Mouse (Mus musculus) erythroid progenitor cell, adult 5-6 weeks (primary cell): ENCODE data around the gene Krtap10-4. TPM values are rescaled to one million over a fixed set of nuclear protein-coding genes. Genes with fewer than 3 reads are reported as not detected.
"Not testable (repeated sequence)": the region's sequence is repeated elsewhere in the genome, so short reads cannot be mapped to it uniquely, and the experiment has no call there.

ENCODE experiments used
- ATAC-seq: replicated peaks from 2 replicates; pipeline ENCODE4 v1.8.0; 2016; ENCODE audit warnings: moderate number of reproducible peaks, mild to moderate bottlenecking, moderate TSS enrichment, inconsistent platforms; ENCODE audit not compliant: poor library complexity, low FRiP score, severe bottlenecking
- total RNA-seq, 2 experiments: library from RNA; stranded (forward) in 1 of 2; stranded (reverse) in 1 of 2; fragments of 150-400 nt in 1 of 2; fragments of 186-747, 209-891 nt in 1 of 2; gene quantifications; 2 replicates each; pipeline versions ENCODE4 v1.2.3 to v1.2.4; 2015 to 2017; ENCODE audit warnings: low replicate concordance in 2 of 2

The Krtap10-4 gene
- total RNA-seq (2015; ENCODE audit: low replicate concordance), result not detected in 2 replicates
- total RNA-seq (2017; ENCODE audit: low replicate concordance), result not detected in 2 replicates

DNA sequence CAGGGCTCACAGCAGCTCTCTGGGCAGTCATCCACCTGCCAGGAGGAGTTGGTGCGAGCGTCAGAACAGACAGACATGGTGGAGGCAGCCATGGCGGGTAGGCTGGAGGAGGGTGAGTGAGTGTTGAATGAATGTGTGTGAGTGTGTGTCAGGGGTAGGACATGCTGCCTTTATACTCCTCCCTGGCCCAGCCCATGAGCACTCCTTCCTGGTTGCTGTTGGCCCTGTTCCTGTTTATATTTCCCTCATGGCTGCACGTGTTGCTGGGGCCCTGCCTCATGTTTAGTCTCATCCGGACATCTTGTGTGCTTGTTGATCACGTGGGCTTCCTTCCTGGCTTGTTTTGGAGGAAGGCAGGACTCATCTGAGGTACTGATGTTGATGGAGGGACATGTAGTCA, at the start of gene Krtap10-4:
Krtap10-4 (minus strand) TSS at position 145 of the 400 bp plus-strand sequence.
- ATAC-seq, result no peak

DNA sequence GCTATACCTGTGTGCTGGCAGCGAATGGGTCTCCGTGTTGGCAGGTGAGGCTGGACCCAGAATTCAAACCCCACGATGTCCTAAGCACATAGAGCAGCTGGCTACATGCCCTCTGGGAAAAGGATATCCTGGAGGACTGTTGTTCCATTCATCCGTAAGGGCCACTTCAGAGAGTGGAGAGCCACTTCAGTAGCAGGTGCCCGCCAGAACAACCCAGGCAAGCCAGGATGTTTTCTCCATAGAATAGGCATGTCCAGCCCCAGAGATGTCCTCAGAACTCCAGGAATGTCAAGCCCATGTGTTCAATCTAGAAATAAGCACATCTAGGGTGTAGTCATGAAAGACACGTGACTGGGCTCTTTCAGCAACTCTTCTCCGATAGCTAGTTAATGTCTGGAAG, 42.8 kb upstream of the Krtap10-4 start:
- no peak for ATAC-seq

DNA sequence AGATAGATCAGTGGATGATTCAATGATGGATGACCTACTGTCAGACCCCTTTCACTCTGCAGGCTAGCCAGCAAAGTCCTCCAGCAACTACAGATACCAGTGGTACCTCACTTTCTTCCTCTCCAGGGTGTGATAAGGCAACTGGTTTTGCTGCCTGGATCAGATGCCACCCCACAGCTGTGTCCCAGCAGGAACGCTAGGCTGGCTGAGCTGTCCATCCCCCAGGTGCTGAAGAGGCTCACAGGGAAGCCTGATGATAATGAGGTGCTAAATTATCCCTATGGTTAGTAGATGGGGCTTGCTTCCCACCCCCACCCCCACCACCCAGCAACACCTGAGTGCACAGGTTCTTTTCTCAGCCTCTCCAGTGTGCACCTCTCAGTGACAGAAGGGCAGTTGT, 40.7 kb upstream of the Krtap10-4 start:
- ATAC-seq, result no peak

DNA sequence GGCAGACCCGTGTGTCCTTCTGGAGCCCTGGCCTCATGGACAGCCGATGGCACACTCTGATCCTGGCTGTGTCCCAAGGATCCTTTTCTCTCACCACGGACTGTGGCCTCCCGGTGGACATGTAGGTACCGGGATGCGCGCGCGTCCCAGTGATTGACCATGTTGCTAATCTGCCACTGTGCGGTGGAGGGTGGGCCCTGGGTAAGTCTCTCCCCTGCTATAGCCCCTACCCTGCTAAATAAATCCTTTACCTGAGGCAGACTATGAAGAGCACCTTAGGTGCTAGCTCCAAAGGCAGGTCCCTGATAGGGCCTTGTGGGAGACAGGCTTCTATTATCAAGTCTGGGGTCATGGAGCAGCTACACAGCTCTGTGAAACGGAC, 37.9 kb upstream of the Krtap10-4 start:
- ATAC-seq, result no peak

DNA sequence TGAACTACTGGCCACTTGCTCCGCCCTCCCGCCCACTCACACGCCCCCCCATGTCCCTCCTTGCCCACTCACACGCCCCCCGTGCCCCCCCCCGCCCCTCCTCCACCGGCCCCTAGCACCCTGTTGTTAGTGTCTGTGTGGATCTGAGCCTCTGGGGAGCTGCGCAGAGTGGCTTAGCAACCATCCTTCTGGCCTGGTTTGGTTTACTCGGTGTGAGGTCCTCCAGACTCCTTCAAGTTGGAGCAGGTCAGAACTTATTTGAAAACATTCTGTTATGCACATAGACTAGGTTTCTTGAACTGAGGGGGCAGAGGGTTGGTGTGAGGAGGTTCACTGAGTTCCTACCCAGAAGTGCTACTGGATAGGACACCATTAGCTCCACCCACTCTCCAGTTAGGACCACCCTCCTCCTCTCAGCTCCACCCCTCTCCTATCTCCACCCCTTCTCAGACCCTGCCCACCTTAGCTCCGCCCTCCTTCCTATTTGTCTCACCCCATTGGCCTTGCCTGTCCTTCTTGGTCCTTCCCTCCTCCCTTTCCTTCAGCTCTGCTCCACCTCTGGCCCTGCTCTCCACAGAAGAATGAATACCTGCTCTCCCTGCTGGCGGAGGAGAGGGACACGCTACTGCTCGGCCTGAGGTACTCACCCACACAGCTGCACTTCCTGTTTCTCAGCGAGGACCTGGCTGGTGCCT, 37.3 kb upstream of the Krtap10-4 start:
- 0 out of 2 replicates have a peak, but pooled peaks have one; percentile 33 for ATAC-seq

DNA sequence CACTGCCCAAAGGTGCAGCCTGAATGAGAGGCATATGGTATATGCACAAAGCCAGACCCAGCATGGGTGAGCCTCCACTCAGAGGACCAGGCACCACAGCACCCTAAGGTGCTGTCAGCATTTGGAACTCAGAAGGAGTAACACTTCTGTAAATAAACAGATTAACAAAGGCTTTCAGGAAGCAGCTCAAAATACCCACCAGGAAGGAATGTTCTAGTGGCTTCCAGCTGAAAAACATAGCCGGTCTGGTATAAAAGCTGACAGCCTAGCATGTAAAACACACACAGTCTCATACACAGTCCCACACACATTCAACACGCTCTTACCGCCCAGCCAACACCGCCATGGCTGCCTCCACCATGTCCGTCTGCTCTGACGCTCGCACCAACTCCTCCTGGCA, 34.8 kb upstream of the Krtap10-4 start, which contains the start of gene Gm3285:
Gm3285 (plus strand) TSS at position 301 of the 400 bp plus-strand sequence.
- ATAC-seq, result no peak

DNA sequence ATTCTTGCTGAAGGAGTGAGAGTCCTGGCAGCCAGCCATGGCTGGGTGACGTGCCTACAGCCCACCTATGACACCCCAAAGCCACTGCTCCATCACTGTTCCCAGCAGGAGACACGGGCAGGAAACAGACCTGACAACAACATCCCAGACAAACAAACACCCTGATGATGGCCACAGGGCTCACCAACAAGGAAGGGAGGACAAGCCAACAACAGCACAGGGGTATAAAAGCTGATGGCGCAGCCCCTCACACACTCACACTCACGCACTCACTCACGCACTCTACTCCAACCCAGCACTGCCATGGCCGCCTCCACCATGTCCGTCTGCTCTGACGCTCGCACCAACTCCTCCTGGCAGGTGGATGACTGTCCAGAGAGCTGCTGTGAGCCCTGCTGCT, 25.7 kb upstream of the Krtap10-4 start, which contains the start of gene Gm10318:
Gm10318 (plus strand) TSS at position 301 of the 400 bp plus-strand sequence.
- ATAC-seq, result no peak

DNA sequence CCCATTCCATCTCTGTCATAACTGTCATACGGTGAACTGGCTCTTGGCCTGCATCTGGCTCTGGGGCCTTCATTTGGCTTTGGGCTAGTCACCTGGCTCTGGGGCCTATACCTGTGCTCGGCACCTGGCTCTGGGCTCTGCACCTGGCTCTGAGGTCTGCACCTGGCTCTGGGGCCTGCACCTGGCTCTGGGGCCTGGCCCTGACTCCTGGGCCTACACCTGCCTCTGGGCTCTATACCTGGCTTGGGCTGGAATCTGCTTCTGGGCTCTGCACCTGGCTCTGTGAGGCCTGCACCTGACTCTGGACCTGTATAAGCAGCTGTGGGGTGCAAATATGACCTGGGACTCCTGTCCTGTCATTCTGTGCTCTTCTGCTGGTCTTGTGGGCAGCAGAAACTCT, 20.6 kb upstream of the Krtap10-4 start:
- 0 out of 2 replicates have a peak, but pooled peaks have one; percentile 19 for ATAC-seq

DNA sequence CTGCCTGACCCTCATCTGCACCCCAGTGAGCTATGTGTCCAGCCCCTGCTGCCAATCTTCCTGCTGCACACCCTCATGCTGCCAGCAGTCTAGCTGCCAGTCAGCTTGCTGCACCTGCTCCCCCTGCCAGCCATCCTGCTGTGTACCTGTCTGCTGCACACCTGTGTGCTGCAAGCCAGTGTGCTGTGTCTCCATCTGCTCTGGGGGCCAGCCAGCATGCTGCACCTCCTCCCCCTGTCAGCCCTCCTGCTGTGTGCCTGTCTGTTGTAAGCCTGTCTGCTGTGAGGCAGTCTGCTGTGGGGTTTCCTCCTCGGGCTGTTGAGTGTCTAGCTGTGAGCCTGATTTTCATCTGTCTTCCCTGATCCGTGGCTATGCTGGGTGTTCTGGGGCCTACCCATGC, 20.1 kb upstream of the Krtap10-4 start:
- no peak for ATAC-seq

DNA sequence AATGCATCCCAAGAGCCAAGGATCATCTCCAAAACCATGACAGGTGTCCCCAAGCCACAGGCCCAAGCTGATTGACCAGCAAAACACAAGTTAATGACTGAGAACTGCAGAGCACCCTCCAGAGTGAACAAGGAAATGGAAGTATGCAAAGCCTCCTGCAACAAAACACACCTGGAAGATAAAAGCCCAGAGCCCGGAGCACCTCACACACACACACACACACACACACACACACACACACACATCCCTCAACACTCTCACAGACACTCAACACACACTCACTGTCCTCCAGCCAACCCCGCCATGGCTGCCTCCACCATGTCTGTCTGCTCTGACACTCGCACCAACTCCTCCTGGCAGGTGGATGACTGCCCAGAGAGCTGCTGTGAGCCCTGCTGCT, 19.6 kb upstream of the Krtap10-4 start, which contains the start of gene Gm36176:
Gm36176 (plus strand) TSS at position 301 of the 400 bp plus-strand sequence.
- ATAC-seq, result no peak

DNA sequence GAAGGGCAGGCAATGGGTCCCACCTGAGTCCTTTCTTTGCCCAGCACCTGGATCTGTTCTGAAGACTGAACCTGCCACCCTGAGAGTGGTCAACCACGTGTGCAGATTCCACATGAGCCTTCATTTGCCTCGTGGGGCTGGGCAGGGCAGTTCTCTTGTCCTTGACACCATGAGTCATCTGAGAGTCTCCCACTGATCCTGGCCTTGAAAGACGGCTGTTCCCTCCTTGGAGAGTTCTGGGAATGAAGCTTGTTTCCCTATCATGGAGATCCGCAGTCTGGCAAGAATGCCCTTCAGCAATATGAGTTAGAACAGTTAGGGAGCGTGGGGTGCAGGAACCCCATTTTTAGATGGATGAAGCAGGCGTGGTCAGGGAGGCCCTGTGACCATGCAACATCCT, 12.1 kb upstream of the Krtap10-4 start:
- ATAC-seq, result no peak

DNA sequence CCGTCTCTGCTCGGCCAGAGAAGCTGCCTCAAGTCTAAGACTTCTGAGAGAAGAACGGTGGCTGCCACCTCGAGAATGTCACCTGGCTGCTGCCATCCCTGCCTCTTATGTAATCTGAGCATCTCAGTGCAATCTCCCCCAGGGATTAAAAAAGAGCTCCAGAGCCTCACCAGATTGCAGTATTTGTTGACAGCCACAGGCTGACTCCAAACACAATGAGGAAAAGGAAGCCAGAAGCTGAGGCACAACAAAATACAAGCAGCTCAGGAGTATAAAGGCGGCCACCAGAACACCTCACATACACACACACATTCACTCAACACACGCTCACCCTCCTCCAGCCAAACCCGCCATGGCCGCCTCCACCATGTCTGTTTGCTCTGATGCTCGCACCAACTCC, 8.8 kb upstream of the Krtap10-4 start, which contains the start of gene Krtap10-10:
Krtap10-10 (plus strand) TSS at position 301 of the 400 bp plus-strand sequence.
- no peak for ATAC-seq

DNA sequence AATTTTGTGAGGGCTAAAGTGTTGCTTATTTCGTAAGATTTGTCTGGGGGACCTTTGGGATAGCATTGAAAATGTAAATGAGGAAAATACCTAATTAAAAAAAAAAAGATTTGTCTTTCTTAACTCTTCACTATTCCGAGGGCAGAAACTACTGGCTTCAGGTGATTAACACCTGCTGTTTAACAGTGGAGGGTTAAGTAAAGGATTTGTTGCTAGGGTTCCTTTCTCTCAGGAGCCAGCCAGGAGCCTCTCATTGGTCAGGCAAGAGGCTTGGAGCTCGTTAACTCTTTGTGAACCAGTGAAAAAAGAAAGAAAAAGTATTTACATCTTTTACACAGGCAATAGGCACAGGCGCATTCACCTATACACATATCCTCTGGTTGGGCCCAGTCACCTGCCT, 7.7 kb downstream of the Krtap10-4 start:
- ATAC-seq, result no peak

DNA sequence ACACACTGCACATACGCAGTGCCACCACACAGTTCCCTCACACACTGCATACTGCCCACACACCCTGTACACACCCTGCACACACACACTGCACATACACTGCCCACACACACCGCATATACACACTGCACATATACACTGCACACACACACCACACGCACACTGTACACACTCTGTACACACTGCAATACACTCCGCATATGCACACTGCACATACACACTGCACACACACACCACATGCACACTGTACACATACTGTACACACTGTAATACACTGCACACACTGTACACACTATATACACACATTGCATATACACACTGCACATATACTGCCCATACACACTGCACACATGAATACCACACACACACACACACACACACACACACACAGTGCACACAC, 8.4 kb downstream of the Krtap10-4 start:
- ATAC-seq, result no peak

DNA sequence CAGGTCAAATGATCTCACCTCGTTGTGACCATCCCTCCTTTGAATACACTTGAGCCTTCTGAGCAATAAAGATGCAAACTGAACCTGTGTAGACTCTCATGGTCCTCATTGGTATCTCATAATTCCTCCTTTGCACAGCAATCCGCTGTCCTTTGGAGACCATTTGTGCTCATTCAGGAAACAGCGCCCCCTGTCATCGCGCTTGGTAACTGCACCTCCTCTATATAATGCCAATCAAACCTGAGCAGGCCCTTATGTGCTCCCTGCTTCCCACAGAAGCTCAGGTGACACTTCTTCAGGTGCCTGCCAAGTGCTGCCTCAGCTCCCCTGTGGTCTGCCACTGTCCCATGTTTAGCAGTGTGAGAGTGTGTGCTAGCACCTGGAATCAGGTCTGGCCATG, 11.4 kb downstream of the Krtap10-4 start:
- no peak for ATAC-seq

DNA sequence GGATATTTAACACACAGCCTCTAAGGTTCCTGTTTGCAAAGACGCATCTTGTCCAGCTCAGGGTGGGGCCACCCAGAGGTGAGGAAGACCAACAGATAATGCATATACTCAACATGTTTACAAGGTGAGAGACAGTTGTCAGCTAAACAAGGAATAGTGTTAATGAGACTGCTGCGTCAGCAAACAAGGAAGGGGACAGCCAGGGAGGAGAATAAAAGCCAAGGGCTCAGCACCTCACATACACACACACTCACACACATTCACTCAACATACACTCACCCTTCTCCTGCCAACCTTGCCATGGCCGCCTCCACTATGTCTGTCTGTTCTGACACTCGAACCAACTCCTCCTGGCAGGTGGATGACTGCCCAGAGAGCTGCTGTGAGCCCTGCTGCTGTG, 12.5 kb downstream of the Krtap10-4 start, which contains the start of gene Gm2696:
Gm2696 (plus strand) TSS at position 301 of the 400 bp plus-strand sequence.
- no peak for ATAC-seq

DNA sequence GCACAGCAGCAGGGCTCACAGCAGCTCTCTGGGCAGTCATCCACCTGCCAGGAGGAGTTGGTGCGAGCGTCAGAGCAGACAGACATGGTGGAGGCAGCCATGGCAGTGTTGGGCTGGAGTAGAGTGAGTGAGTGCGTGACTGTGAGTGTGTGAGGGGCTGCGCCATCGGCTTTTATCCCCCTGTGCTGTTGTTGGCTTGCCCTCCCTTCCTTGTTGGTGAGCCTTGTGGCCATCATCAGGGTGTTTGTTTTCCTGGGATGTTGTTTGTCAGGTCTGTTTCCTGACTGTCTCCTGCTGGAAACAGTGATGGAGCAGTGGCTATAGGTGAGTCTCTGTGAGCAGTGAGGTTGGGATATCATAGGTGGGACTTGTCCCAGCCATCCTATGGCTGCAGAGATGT, 15.2 kb downstream of the Krtap10-4 start, which contains the start of gene Gm9507:
Gm9507 (minus strand) TSS at position 101 of the 400 bp plus-strand sequence.
- ATAC-seq, result no peak

DNA sequence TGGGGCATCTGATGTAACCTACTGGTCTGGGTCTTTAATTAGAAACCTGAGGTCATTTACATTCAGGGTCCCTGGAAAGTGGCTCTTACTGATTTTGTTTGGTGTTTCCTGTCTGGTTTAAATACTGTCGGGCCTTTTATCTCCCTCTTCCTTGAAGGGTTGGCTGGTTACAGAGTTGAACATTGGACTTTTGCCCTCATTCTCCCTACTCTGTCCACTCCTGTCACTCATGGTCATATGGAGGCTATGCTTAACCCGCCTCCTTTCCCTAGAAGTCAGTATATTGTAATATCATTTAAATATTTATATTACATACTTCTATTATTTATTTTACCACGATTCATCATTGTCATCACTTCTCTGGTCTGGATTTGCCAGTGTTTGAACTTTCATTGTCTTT, 22.8 kb downstream of the Krtap10-4 start:
- no peak for ATAC-seq

DNA sequence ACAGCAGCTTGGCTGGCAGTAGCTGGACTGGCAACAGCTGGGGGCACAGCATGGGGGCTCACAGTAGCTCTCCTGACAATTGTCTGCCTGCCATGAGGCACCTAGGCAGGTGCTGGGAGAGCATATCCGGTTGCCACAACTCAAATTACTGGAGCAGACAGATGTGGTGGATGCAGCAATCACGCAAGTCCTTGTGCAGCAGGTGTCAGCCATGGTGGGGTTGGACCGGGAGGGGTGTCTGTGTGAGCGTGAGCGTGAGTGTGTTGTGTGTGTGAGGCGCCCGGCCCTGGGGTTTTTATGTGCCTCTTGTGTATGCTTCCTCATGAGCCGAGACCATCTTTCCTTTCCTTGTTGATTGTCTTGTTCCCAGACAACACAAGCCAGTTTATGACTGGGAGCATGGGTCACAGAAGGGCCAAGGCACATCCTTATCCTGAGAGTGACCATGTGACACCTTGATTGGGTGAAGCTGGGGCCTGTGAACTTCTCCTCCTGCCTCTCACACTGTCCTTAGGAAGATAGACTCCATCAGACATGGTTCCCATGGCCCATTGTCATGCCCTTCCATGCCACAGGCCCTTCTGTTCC, 27.9 kb downstream of the Krtap10-4 start, which contains the start of gene Gm19668:
Gm19668 (minus strand) TSS at position 213 of the 588 bp plus-strand sequence.
- ATAC-seq, result no peak

DNA sequence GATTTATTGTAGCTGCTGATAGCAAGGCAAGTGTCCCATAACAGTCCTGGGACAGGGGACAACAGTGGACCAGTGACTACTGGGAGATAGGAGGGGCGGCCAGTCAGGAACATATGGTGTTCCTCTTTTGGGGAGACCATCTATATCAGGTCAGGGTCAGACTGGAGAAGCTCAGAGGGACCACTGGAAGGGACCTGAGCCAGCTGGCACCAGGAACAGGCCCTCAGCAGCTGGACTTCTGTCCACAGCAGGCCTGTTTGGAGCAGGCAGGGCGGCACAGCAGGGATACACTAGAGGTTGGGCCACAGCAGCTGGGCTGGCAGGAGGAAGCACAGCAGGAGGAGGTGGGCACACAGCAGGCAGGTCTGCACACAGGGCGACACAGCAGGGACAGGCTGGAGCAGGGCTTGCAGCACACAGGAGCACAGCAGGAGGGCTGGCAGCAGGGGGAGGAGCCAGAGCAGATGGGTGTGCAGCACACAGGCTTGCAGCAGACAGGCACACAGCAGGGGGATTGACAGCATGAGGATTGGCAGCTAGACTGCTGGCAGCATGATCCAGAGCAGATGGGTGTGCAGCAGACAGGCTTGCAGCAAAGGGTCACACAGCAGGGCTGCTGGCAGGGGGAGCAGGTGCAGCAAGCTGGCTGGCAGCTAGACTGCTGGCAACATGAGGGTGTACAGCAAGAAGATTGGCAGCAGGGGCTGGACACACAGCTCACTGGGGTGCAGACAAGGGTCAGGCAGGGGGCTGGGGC, 28.6 kb downstream of the Krtap10-4 start:
- not testable (repeated sequence) for ATAC-seq
